Mouse (Mus musculus) E14TG2a.4 (cell line): ENCODE data around the gene Dscaml1.

Experiments used
- CTCF ChIP-seq: conservative IDR thresholded peaks from 2 replicates; pipeline ENCODE4 v1.5.1; 2014; ENCODE audit warnings: low read length
- NANOG ChIP-seq: IDR thresholded peaks from 2 replicates; pipeline ENCODE4 v1.6.1; 2014; ENCODE audit warnings: borderline replicate concordance, low read length, mixed read lengths

GRCm38 (mm10) chr9:45675931-45676330 lies 249.5 kb downstream of the Dscaml1 start:
- no peak for TF ChIP-seq CTCF
- no peak for TF ChIP-seq NANOG
